Mouse (Mus musculus) forebrain, embryonic 11.5 days (tissue): ENCODE measurements around the gene Taf3. TPM values are rescaled to one million over a fixed set of nuclear protein-coding genes. Genes with fewer than 3 reads are reported as not detected.

ENCODE experiments used
- ATAC-seq: fragments of 200-750 bp; cut with Nextera tagmentation; replicated peaks from 2 replicates; pipeline ENCODE4 v1.8.0; 2017; ENCODE audit warnings: moderate TSS enrichment; ENCODE audit not compliant: low FRiP score
- DNase-seq: peaks from one replicate; pipeline ENCODE4 v3.0.0-alpha.2; 2017; ENCODE audit warnings: low spot score
- H3K27ac ChIP-seq: fragments of 300-500 bp; sonication (generic); 2 replicates; pipeline ENCODE4 v1.5.1; 2014; ENCODE audit warnings: low read depth, low read length
- H3K27me3 ChIP-seq: fragments of 300-500 bp; sonication (generic); 2 replicates; pipeline ENCODE4 v1.6.1; 2014; ENCODE audit warnings: mild to moderate bottlenecking, low read length, mixed read lengths; ENCODE audit not compliant: control insufficient read depth, insufficient read depth
- H3K36me3 ChIP-seq: fragments of 300-500 bp; sonication (generic); 2 replicates; pipeline ENCODE4 v1.6.1; 2014; ENCODE audit warnings: mild to moderate bottlenecking, low read length, moderate library complexity, mixed read lengths; ENCODE audit not compliant: control insufficient read depth, insufficient read depth
- H3K4me1 ChIP-seq: fragments of 300-500 bp; sonication (generic); replicated peaks from 2 replicates; pipeline ENCODE4 v1.6.1; 2014; ENCODE audit warnings: low read length, mixed read lengths; ENCODE audit not compliant: control insufficient read depth, insufficient read depth
- H3K4me2 ChIP-seq: fragments of 300-500 bp; sonication (generic); 2 replicates; pipeline ENCODE4 v1.6.1; 2014; ENCODE audit warnings: low read depth, mild to moderate bottlenecking, low read length, moderate library complexity, mixed read lengths; ENCODE audit not compliant: severe bottlenecking
- H3K4me3 ChIP-seq: fragments of 300-500 bp; sonication (generic); 2 replicates; pipeline ENCODE4 v1.5.1; 2014; ENCODE audit warnings: low read depth, low read length
- H3K9ac ChIP-seq: fragments of 300-500 bp; sonication (generic); 2 replicates; pipeline ENCODE4 v1.6.1; 2014; ENCODE audit warnings: low read length
- H3K9me3 ChIP-seq: fragments of 300-500 bp; sonication (generic); 2 replicates; pipeline ENCODE4 v1.6.1; 2016; ENCODE audit warnings: low read length, mixed read lengths; ENCODE audit not compliant: control insufficient read depth
- WGBS: fragments of 180-500 bp; shearing (Covaris S2); extraction: QIAGEN DNeasy Blood & Tissue Kit; methylation state at CpG from one replicate; pipeline ENCODE4 v1.1.7; 2014; 5-methylcytosine and 5-hydroxymethylcytosine counted together
- polyA plus RNA-seq: library from polyadenylated mRNA; unstranded; fragments of >200 nt; fragmentation: Nextera tagmentation; extraction: Ambion mirVana; gene quantifications from 2 replicates; pipeline ENCODE4 v1.2.1, GENCODE M21; 2014

Taf3 gene
- polyA plus RNA-seq, 1 experiment from 2014 or later, result 18.8 TPM

- WGBS, result 85% methylated on average over 7 of the region's 7 CpGs
- no peak overlapping the region for H3K27ac ChIP-seq
- no peaks in the 10 kb centered on the region for H3K27me3 ChIP-seq
- ATAC-seq (no peak), DNase-seq (no peak)
- H3K9me3 ChIP-seq, result no peaks in the 10 kb centered on the region
- no peaks in the 10 kb centered on the region; the same call in 1 of the 2 replicates for H3K36me3 ChIP-seq
- H3K9ac ChIP-seq, result no peak overlapping the region
- no peak overlapping the region for H3K4me2 ChIP-seq
- peaks cover 6% of the 10 kb centered on the region; the same call in 1 of the 2 replicates for H3K4me1 ChIP-seq
- H3K4me3 ChIP-seq, result no peak overlapping the region
These were observed 26.1 kb upstream of the Taf3 start for GRCm38 (mm10) chr2:10074470-10074869.

- no peaks in the 10 kb centered on the region for H3K9me3 ChIP-seq
- no peaks in the 10 kb centered on the region for H3K4me1 ChIP-seq
- no peak overlapping the region for H3K4me3 ChIP-seq
- no peaks in the 10 kb centered on the region; the same call in 1 of the 2 replicates for H3K36me3 ChIP-seq
- H3K9ac ChIP-seq, result no peak overlapping the region
- ATAC-seq (no peak), DNase-seq (no peak)
- no peaks in the 10 kb centered on the region for H3K27me3 ChIP-seq
- H3K4me2 ChIP-seq, result no peak overlapping the region
- 93% methylated on average over 7 of the region's 7 CpGs for WGBS
- H3K27ac ChIP-seq, result no peak overlapping the region
These were observed 23.4 kb upstream of the Taf3 start for GRCm38 (mm10) chr2:10071751-10072150.

GRCm38 (mm10) chr2:10058836-10059235 lies 10.4 kb upstream of the Taf3 start:
- H3K9ac ChIP-seq, result no peak overlapping the region
- H3K4me3 ChIP-seq, result no peak overlapping the region
- no peak for ATAC-seq
- H3K4me2 ChIP-seq, result no peak overlapping the region
- WGBS, result 89% methylated on average over 5 of the region's 5 CpGs
- DNase-seq, result no peak
- no peak overlapping the region for H3K27ac ChIP-seq
- no peaks in the 10 kb centered on the region for H3K4me1 ChIP-seq
- H3K36me3 ChIP-seq, result no peaks in the 10 kb centered on the region; the same call in 1 of the 2 replicates
- no peaks in the 10 kb centered on the region for H3K9me3 ChIP-seq
- no peaks in the 10 kb centered on the region for H3K27me3 ChIP-seq

GRCm38 (mm10) chr2:10051996-10052395 lies 3.6 kb upstream of the Taf3 start:
- H3K4me2 ChIP-seq, result no peak overlapping the region
- H3K4me1 ChIP-seq, result peaks cover 6% of the 10 kb centered on the region; the same call in 1 of the 2 replicates
- WGBS, result 96% methylated on average over 1 of the region's 1 CpGs
- ATAC-seq, result no peak
- H3K9me3 ChIP-seq, result no peaks in the 10 kb centered on the region
- no peaks in the 10 kb centered on the region; the same call in 1 of the 2 replicates for H3K36me3 ChIP-seq
- no peaks in the 10 kb centered on the region for H3K27me3 ChIP-seq
- H3K9ac ChIP-seq, result no peak overlapping the region
- DNase-seq, result no peak
- no peak overlapping the region for H3K4me3 ChIP-seq
- no peak overlapping the region for H3K27ac ChIP-seq

- Histone ChIP-seq H3K4me1 (peaks cover 6% of the 10 kb centered on the region; the same call in 1 of the 2 replicates), H3K9me3 (no peaks in the 10 kb centered on the region), H3K27me3 (no peaks in the 10 kb centered on the region), H3K27ac (no peak overlapping the region), H3K4me2 (no peak overlapping the region), H3K4me3 (no peak overlapping the region), H3K36me3 (no peaks in the 10 kb centered on the region; the same call in 1 of the 2 replicates), H3K9ac (no peak overlapping the region)
- 95% methylated on average over 3 of the region's 3 CpGs for WGBS
- ATAC-seq, result no peak
- no peak for DNase-seq
These were observed 2.5 kb upstream of the Taf3 start for GRCm38 (mm10) chr2:10050878-10051277.

- Histone ChIP-seq H3K9ac (peak overlapping the region; percentile 33; the same call in 1 of the 2 replicates), H3K4me2 (peak overlapping the region; percentile 75), H3K27ac (no peak overlapping the region), H3K36me3 (no peaks in the 10 kb centered on the region; the same call in 1 of the 2 replicates), H3K4me3 (peak overlapping the region; percentile 96), H3K4me1 (peaks cover 6% of the 10 kb centered on the region; the same call in 1 of the 2 replicates), H3K9me3 (no peaks in the 10 kb centered on the region), H3K27me3 (no peaks in the 10 kb centered on the region)
- ATAC-seq, result no peak
- no peak for DNase-seq
- WGBS, result 12% methylated on average over 10 of the region's 10 CpGs
These were observed 1.1 kb upstream of the Taf3 start for GRCm38 (mm10) chr2:10049456-10049855.

GRCm38 (mm10) chr2:10047758-10048436 lies 499 bp downstream of the Taf3 start:
- peak overlapping the region; percentile 84 for H3K9ac ChIP-seq
- H3K27me3 ChIP-seq, result no peaks in the 10 kb centered on the region
- H3K9me3 ChIP-seq, result no peaks in the 10 kb centered on the region
- DNase-seq, result peak; percentile 65
- peak overlapping the region; percentile 69 for H3K4me2 ChIP-seq
- H3K4me1 ChIP-seq, result peaks cover 6% of the 10 kb centered on the region; the same call in 1 of the 2 replicates
- no peaks in the 10 kb centered on the region for H3K36me3 ChIP-seq
- WGBS, result under 1% methylated on average over 47 of the region's 47 CpGs
- peak overlapping the region; percentile 96 for H3K4me3 ChIP-seq
- H3K27ac ChIP-seq, result peak overlapping the region; percentile 42; the same call in 1 of the 2 replicates
- ATAC-seq, result peak; percentile 78

GRCm38 (mm10) chr2:10034976-10035375 lies 13.4 kb downstream of the Taf3 start:
- Histone ChIP-seq H3K27me3 (no peaks in the 10 kb centered on the region), H3K27ac (no peak overlapping the region), H3K4me2 (no peak overlapping the region), H3K9me3 (no peaks in the 10 kb centered on the region), H3K4me1 (no peaks in the 10 kb centered on the region), H3K4me3 (no peak overlapping the region), H3K36me3 (no peaks in the 10 kb centered on the region), H3K9ac (no peak overlapping the region)
- WGBS, result 89% methylated on average over 3 of the region's 3 CpGs
- no peak for ATAC-seq
- no peak for DNase-seq

GRCm38 (mm10) chr2:10033684-10034083 lies 14.7 kb downstream of the Taf3 start:
- Histone ChIP-seq H3K36me3 (no peaks in the 10 kb centered on the region), H3K9ac (no peak overlapping the region), H3K4me2 (no peak overlapping the region), H3K4me3 (no peak overlapping the region), H3K27me3 (no peaks in the 10 kb centered on the region), H3K9me3 (no peaks in the 10 kb centered on the region), H3K27ac (no peak overlapping the region), H3K4me1 (0 out of 2 replicates have a peak, but pooled peaks cover 2% of the 10 kb centered on the region)
- ATAC-seq, result no peak
- DNase-seq, result no peak
- WGBS, result 91% methylated on average over 4 of the region's 4 CpGs
